Mouse (Mus musculus) liver, postnatal 0 days (tissue): ENCODE measurements around the gene Bcl7a. TPM values are rescaled to one million over a fixed set of nuclear protein-coding genes. Genes with fewer than 3 reads are reported as not detected.

Experiments used
- ATAC-seq: fragments of 200-750 bp; cut with Nextera tagmentation; 2 replicates; pipeline ENCODE4 v1.8.0; 2017; ENCODE audit warnings: mild to moderate bottlenecking, moderate library complexity
- DNase-seq: peaks from one replicate; pipeline ENCODE4 v3.0.0-alpha.2; 2016
- H3K27ac ChIP-seq: fragments of 300-500 bp; sonication (generic); 2 replicates; pipeline ENCODE4 v1.5.1; 2014; ENCODE audit warnings: antibody characterized with exemption, moderate library complexity, mild to moderate bottlenecking, low read depth
- H3K27me3 ChIP-seq: fragments of 300-500 bp; sonication (generic); 2 replicates; pipeline ENCODE4 v1.6.1; 2014; ENCODE audit warnings: low read length, control low read depth, mixed read lengths; ENCODE audit not compliant: insufficient read depth
- H3K36me3 ChIP-seq: fragments of 300-500 bp; sonication (generic); replicated peaks from 2 replicates; pipeline ENCODE4 v1.6.1; 2014; ENCODE audit warnings: mild to moderate bottlenecking, control low read depth, low read length, moderate library complexity, mixed read lengths; ENCODE audit not compliant: insufficient read depth
- H3K4me1 ChIP-seq: fragments of 300-500 bp; sonication (generic); 2 replicates; pipeline ENCODE4 v1.6.1; 2014; ENCODE audit warnings: antibody characterized with exemption, mild to moderate bottlenecking, control low read depth; ENCODE audit not compliant: insufficient read depth
- H3K4me2 ChIP-seq: fragments of 300-500 bp; sonication (generic); 2 replicates; pipeline ENCODE4 v1.6.1; 2014; ENCODE audit warnings: low read depth, mild to moderate bottlenecking, low read length, moderate library complexity, mixed read lengths
- H3K4me3 ChIP-seq: fragments of 300-500 bp; sonication (generic); 2 replicates; pipeline ENCODE4 v1.5.1; 2014; ENCODE audit warnings: low read depth, low read length
- H3K9ac ChIP-seq: fragments of 300-500 bp; sonication (generic); replicated peaks from 2 replicates; pipeline ENCODE4 v1.6.1; 2014; ENCODE audit warnings: mild to moderate bottlenecking, moderate library complexity
- H3K9me3 ChIP-seq: fragments of 300-500 bp; sonication (generic); 2 replicates; pipeline ENCODE4 v1.6.1; 2016; ENCODE audit warnings: mild to moderate bottlenecking, control low read depth, low read length, mixed read lengths
- CTCF ChIP-seq: sonication (generic); IDR thresholded peaks from 2 replicates; pipeline ENCODE4 v1.5.1; 2016; ENCODE audit warnings: antibody characterized with exemption, low read depth
- EP300 ChIP-seq: IDR thresholded peaks from 2 replicates; pipeline ENCODE4 v1.6.1; 2016; ENCODE audit warnings: antibody characterized with exemption, low read depth, mild to moderate bottlenecking
- WGBS: fragments of 180-500 bp; shearing (Covaris S2); extraction: QIAGEN DNeasy Blood & Tissue Kit; methylation state at CpG from one replicate; pipeline ENCODE4 v1.1.7; 2014; ENCODE audit not compliant: insufficient replicate concordance; 5-methylcytosine and 5-hydroxymethylcytosine counted together
- polyA plus RNA-seq: library from polyadenylated mRNA; unstranded; fragments of >200 nt; fragmentation: Nextera tagmentation; extraction: Ambion mirVana; gene quantifications from 2 replicates; pipeline ENCODE4 v1.2.1, GENCODE M21; 2015

Gene Bcl7a
- polyA plus RNA-seq: 5.1 and 5.3 TPM in 2 replicates

GRCm38 (mm10) chr5:123343707-123344627 lies at the start of gene Bcl7a:
Gene Bcl7a (plus strand): TSS chr5:123343834.
- H3K4me1 ChIP-seq: peaks cover 20% of the 10 kb centered on the region
- DNase-seq (peak; percentile 88), ATAC-seq (peak; percentile 72)
- H3K9ac ChIP-seq: peak within 1 kb of the TSS; percentile 81
- no peaks in the 10 kb centered on the region for H3K9me3 ChIP-seq
- no peaks in the 10 kb centered on the region for H3K36me3 ChIP-seq
- no peaks in the 10 kb centered on the region for H3K27me3 ChIP-seq
- WGBS: 1% methylated on average over 50 of the region's 69 CpGs
- TF ChIP-seq EP300 (no peak), CTCF (peak; percentile 40)
- peak within 1 kb of the TSS; percentile 91 for H3K27ac ChIP-seq
- H3K4me3 ChIP-seq: peak within 1 kb of the TSS; percentile 76
- H3K4me2 ChIP-seq: peak within 1 kb of the TSS; percentile 93

GRCm38 (mm10) chr5:123294653-123295052 lies 49.0 kb upstream of the Bcl7a start:
- DNase-seq (no peak), ATAC-seq (no peak)
- no peaks in the 10 kb centered on the region for H3K27me3 ChIP-seq
- no peak overlapping the region for H3K4me2 ChIP-seq
- H3K27ac ChIP-seq: no peak overlapping the region
- H3K36me3 ChIP-seq: no peaks in the 10 kb centered on the region
- no peaks in the 10 kb centered on the region for H3K9me3 ChIP-seq
- no peak overlapping the region for H3K4me3 ChIP-seq
- H3K9ac ChIP-seq: no peak overlapping the region
- WGBS: 84% methylated on average over 9 of the region's 9 CpGs
- no peak for TF ChIP-seq EP300
- no peak for TF ChIP-seq CTCF
- no peaks in the 10 kb centered on the region for H3K4me1 ChIP-seq

DNA sequence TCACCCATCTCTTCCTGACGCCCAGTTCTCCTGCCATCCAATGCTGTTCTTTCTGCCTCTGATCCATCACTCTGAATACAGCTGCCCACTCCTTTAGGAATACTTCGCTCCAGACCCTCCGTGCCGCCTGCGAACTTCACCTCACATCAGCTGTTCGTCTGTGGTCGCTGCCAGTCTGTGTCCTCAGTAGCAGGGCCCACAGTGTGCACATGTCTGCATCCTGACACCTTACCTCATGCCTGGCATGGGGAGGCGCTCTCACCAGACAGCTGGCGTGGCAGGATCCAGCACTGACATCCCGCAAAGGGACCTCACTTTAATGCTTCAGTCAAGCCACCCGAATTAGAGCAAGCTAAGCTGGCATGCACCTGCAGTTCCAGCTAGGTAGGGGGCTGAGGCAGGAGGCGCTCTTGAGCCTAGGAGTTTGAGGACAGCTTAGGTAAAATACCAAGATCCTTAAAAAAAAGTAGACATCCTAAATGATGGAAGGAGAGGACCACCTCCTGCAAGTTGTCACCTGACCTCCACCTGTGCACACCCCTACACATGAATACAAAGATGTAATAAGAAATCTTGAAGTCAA lies 47.3 kb upstream of the Bcl7a start:
- ATAC-seq: no peak
- H3K4me3 ChIP-seq: no peak overlapping the region
- no peak for TF ChIP-seq EP300
- TF ChIP-seq CTCF: peak; percentile 58
- no peak overlapping the region for H3K9ac ChIP-seq
- H3K36me3 ChIP-seq: no peaks in the 10 kb centered on the region
- H3K27ac ChIP-seq: no peak overlapping the region
- 62% methylated on average over 12 of the region's 12 CpGs for WGBS
- H3K9me3 ChIP-seq: no peaks in the 10 kb centered on the region
- peak; percentile 35 for DNase-seq
- no peaks in the 10 kb centered on the region for H3K27me3 ChIP-seq
- H3K4me1 ChIP-seq: no peaks in the 10 kb centered on the region
- no peak overlapping the region for H3K4me2 ChIP-seq

DNA sequence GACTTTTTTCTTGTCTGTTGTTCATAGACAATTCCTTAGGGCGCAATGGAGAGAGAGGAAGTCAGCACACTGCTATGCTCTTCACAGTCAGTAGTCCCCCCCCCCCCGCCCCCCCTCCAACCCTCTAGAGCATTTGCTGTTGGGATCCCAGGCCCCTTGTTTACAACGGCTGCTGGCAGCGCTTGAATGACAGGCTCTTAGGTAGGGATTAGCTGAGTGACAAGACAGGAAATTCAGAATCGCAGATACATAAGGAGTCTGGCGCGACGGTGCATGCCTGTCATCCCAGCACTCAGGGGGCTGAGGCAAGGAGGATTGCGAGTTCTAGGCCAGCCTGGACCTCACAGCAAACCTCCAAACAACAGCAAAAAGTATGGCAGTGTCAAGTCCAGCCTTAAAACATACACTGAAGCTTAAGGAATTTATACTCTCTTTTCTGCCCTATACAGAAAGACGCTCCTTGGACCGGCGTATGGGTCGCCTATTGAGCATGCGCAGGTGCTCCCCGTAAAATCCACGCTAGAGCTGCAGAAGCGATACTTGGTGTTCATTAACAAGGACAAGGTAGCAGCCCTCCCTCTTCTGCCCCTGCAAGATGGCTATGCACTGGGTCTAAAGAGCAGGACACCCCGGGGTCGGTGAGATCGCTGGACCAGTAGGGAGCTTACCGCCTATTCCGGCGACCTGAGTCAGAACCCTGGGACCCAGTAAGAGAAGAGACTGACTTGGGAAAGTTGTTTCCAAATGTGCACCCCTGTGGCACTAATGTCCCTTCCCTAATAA lies 46.5 kb upstream of the Bcl7a start:
- Histone ChIP-seq H3K36me3 (no peaks in the 10 kb centered on the region), H3K4me3 (no peak overlapping the region), H3K27me3 (no peaks in the 10 kb centered on the region), H3K4me2 (no peak overlapping the region), H3K27ac (no peak overlapping the region), H3K4me1 (no peaks in the 10 kb centered on the region), H3K9ac (no peak overlapping the region), H3K9me3 (no peaks in the 10 kb centered on the region)
- ATAC-seq (no peak), DNase-seq (no peak)
- 57% methylated on average over 23 of the region's 23 CpGs for WGBS
- TF ChIP-seq EP300 (no peak), CTCF (no peak)

DNA sequence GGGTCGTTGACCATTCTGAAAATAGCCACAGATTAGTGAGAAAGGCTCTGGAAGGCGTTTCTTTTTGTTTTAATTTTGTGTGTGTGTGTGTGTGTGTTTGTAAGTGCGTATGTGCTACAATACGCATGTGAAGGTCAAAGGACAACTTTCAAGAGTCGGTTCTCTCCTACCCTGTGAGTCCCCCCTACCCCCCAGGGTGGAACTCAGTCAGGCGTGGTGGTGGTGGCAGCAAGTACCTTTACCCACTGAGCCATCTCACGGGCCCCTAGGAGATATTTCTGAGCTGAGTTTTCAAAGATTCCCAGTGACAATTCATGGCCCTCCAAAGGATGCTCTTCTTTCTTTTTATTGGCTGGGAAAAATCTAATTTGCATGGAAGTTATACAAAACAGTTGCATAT lies 45.8 kb upstream of the Bcl7a start:
- TF ChIP-seq EP300 (no peak), CTCF (no peak)
- no peak overlapping the region for H3K4me2 ChIP-seq
- no peak overlapping the region for H3K27ac ChIP-seq
- no peaks in the 10 kb centered on the region for H3K27me3 ChIP-seq
- H3K36me3 ChIP-seq: no peaks in the 10 kb centered on the region
- no peak overlapping the region for H3K9ac ChIP-seq
- no peaks in the 10 kb centered on the region for H3K4me1 ChIP-seq
- DNase-seq: no peak
- no peaks in the 10 kb centered on the region for H3K9me3 ChIP-seq
- no peak overlapping the region for H3K4me3 ChIP-seq
- WGBS: 67% methylated on average over 7 of the region's 7 CpGs
- no peak for ATAC-seq

GRCm38 (mm10) chr5:123298526-123298925 lies 45.1 kb upstream of the Bcl7a start:
- Histone ChIP-seq H3K27ac (no peak overlapping the region), H3K9ac (no peak overlapping the region), H3K9me3 (no peaks in the 10 kb centered on the region), H3K4me3 (no peak overlapping the region), H3K27me3 (no peaks in the 10 kb centered on the region), H3K4me2 (no peak overlapping the region), H3K4me1 (no peaks in the 10 kb centered on the region), H3K36me3 (no peaks in the 10 kb centered on the region)
- peak; percentile 35 for DNase-seq
- TF ChIP-seq EP300 (no peak), CTCF (peak; percentile 65)
- 86% methylated on average over 6 of the region's 6 CpGs for WGBS
- ATAC-seq: no peak
